Mouse (Mus musculus) C2C12 (cell line): ENCODE measurements around the gene Lyg2.

Source experiments
- CTCF ChIP-seq: IDR thresholded peaks from one replicate; pipeline ENCODE4 v1.5.1; 2011; ENCODE audit not compliant: control insufficient read depth, insufficient read depth, insufficient read length
- FOSL1 ChIP-seq: IDR thresholded peaks from one replicate; pipeline ENCODE4 v1.8.0; 2011; ENCODE audit warnings: mild to moderate bottlenecking, low read length; ENCODE audit not compliant: poor library complexity, insufficient read depth, severe bottlenecking

GRCm38 (mm10) chr1:37958516-37958915 lies 42.2 kb upstream of the Lyg2 start:
- TF ChIP-seq CTCF (no peak), FOSL1 (no peak)
